Mouse (Mus musculus) CH12.LX (cell line): Measurements from ENCODE around the gene Tmem108. TPM values are rescaled to one million over a fixed set of nuclear protein-coding genes. Genes with fewer than 3 reads are reported as not detected.

ENCODE experiments used
- DNase-seq: peaks from one replicate; pipeline ENCODE4 v3.0.0-alpha.2; 2013; ENCODE audit errors: extremely low read depth
- H3K27ac ChIP-seq: 2 replicates; pipeline ENCODE4 v1.5.1; 2012; ENCODE audit warnings: low read depth, mild to moderate bottlenecking, control low read depth, moderate library complexity; ENCODE audit not compliant: insufficient read depth
- H3K27me3 ChIP-seq: replicated peaks from 2 replicates; pipeline ENCODE3; 2012; ENCODE audit warnings: inconsistent platforms
- H3K36me3 ChIP-seq, 2 experiments: replicated peaks in 1 of 2; 2 replicates each; pipeline versions ENCODE3 to v1.6.1; 2012; ENCODE audit warnings: inconsistent platforms in 1 of 2, low read length in 1 of 2, mild to moderate bottlenecking in 1 of 2, mixed read lengths in 1 of 2, moderate library complexity in 1 of 2; ENCODE audit not compliant: control insufficient read depth in 1 of 2, insufficient read depth in 1 of 2
- H3K4me1 ChIP-seq, 2 experiments: 2 replicates each; pipeline ENCODE4 v1.6.1; 2012; ENCODE audit warnings: inconsistent platforms in 1 of 2, moderate library complexity in 1 of 2; ENCODE audit not compliant: insufficient read depth in 2 of 2, control insufficient read depth in 1 of 2
- H3K4me2 ChIP-seq: 2 replicates; pipeline ENCODE4 v1.6.1; 2012; ENCODE audit warnings: low read depth, mild to moderate bottlenecking, control low read depth; ENCODE audit not compliant: poor library complexity, insufficient read depth, severe bottlenecking
- H3K4me3 ChIP-seq, 3 experiments: fragments of 150-350 bp in 1 of 3; sonication (generic) in 1 of 3; replicated peaks in 1 of 3; 2 replicates each; pipeline versions ENCODE3 to v1.5.1; 2011 to 2012; ENCODE audit warnings: low read depth in 2 of 3, low read length in 2 of 3, mild to moderate bottlenecking in 2 of 3, moderate library complexity in 2 of 3, control low read depth in 1 of 3, improper control_type of control experiment in 1 of 3, inconsistent platforms in 1 of 3, mixed read lengths in 1 of 3; ENCODE audit not compliant: poor library complexity in 1 of 3
- H3K79me2 ChIP-seq: replicated peaks from 2 replicates; pipeline ENCODE4 v1.6.1; 2012; ENCODE audit warnings: mild to moderate bottlenecking, moderate library complexity; ENCODE audit not compliant: control insufficient read depth, poor library complexity, insufficient read depth, severe bottlenecking; ENCODE audit errors: extremely low read depth
- H3K9ac ChIP-seq: 2 replicates; pipeline ENCODE4 v1.6.1; 2012; ENCODE audit warnings: low read depth, mild to moderate bottlenecking, control low read depth, moderate library complexity; ENCODE audit not compliant: insufficient read depth
- H3K9me3 ChIP-seq: replicated peaks from 2 replicates; pipeline ENCODE3; 2012; ENCODE audit warnings: low read length, inconsistent platforms, mixed read lengths
- ELF1 ChIP-seq: IDR thresholded peaks from 2 replicates; pipeline ENCODE4 v1.6.1; 2014; ENCODE audit warnings: low read depth, mild to moderate bottlenecking, inconsistent platforms, low read length, improper control_type of control experiment
- ETS1 ChIP-seq: conservative IDR thresholded peaks from 2 replicates; pipeline ENCODE4 v1.6.1; 2012; ENCODE audit warnings: low read depth, mild to moderate bottlenecking, inconsistent platforms, low read length, improper control_type of control experiment, moderate library complexity
- GABPA ChIP-seq: IDR thresholded peaks from 2 replicates; pipeline ENCODE4 v1.6.1; 2012; ENCODE audit warnings: low read depth, low read length, improper control_type of control experiment, inconsistent platforms; ENCODE audit not compliant: insufficient replicate concordance
- HCFC1 ChIP-seq: IDR thresholded peaks from 2 replicates; pipeline ENCODE4 v1.6.1; 2012; ENCODE audit warnings: low read depth, mild to moderate bottlenecking, inconsistent platforms, low read length, improper control_type of control experiment
- JUN ChIP-seq: IDR thresholded peaks from 2 replicates; pipeline ENCODE4 v1.6.1; 2011; ENCODE audit warnings: low read depth, mild to moderate bottlenecking, low read length, improper control_type of control experiment, moderate library complexity; ENCODE audit not compliant: insufficient read depth
- MAX ChIP-seq: IDR thresholded peaks from 2 replicates; pipeline ENCODE4 v1.6.1; 2011; ENCODE audit warnings: low read length, improper control_type of control experiment
- MXI1 ChIP-seq: IDR thresholded peaks from 2 replicates; pipeline ENCODE4 v1.6.1; 2011; ENCODE audit warnings: mild to moderate bottlenecking, low read depth, low read length, improper control_type of control experiment
- NRF1 ChIP-seq: IDR thresholded peaks from 2 replicates; pipeline ENCODE4 v1.6.1; 2014; ENCODE audit warnings: low read depth, mild to moderate bottlenecking, inconsistent platforms, low read length, improper control_type of control experiment, moderate library complexity
- PAX5 ChIP-seq: IDR thresholded peaks from 2 replicates; pipeline ENCODE4 v1.6.1; 2012; ENCODE audit warnings: low read length, inconsistent platforms, mixed read lengths
- POLR2A ChIP-seq: IDR thresholded peaks from 2 replicates; pipeline ENCODE4 v1.6.1; 2011; ENCODE audit warnings: low read depth, mild to moderate bottlenecking, improper control_type of control experiment, low read length
- RCOR1 ChIP-seq: conservative IDR thresholded peaks from 2 replicates; pipeline ENCODE4 v1.6.1; 2012; ENCODE audit warnings: low read depth, mild to moderate bottlenecking, inconsistent platforms, low read length, improper control_type of control experiment
- UBTF ChIP-seq: IDR thresholded peaks from 2 replicates; pipeline ENCODE4 v1.6.1; 2012; ENCODE audit warnings: low read depth, mild to moderate bottlenecking, inconsistent platforms, low read length, improper control_type of control experiment, moderate library complexity
- USF2 ChIP-seq: conservative IDR thresholded peaks from 2 replicates; pipeline ENCODE4 v1.6.1; 2011; ENCODE audit warnings: low read depth, low read length, improper control_type of control experiment
- ZKSCAN1 ChIP-seq: IDR thresholded peaks from 2 replicates; pipeline ENCODE4 v1.6.1; 2012; ENCODE audit warnings: low read depth, inconsistent platforms, low read length, improper control_type of control experiment, borderline replicate concordance
- dilution Hi-C: fragments of 300-500 bp; cut with MboI; formaldehyde crosslinking; loops from 2 replicates; pipeline ENCODE4 v1.14.3; 2020; ENCODE audit warnings: low sequenced_read_pairs; ENCODE audit not compliant: extremely low pct_unique_long_range_greater_than_20kb, extremely low pct_ligation_motif_present
- in situ Hi-C: fragments of 300-500 bp; cut with MboI; formaldehyde crosslinking; loops from 3 replicates; pipeline ENCODE4 v1.14.3; 2019; ENCODE audit warnings: low sequenced_read_pairs, low pct_ligation_motif_present, low pct_unique_long_range_greater_than_20kb, mixed read lengths
- polyA plus RNA-seq: library from polyadenylated mRNA; unstranded; fragments of >175 nt; gene quantifications from 2 replicates; pipeline ENCODE4 v1.2.1, GENCODE M21; 2012; ENCODE audit warnings: low read depth; ENCODE audit not compliant: insufficient read length
- total RNA-seq, 2 experiments: library from RNA; depleted of rRNA; stranded (reverse); fragments of 300-350 nt in 1 of 2; fragments of >200 nt in 1 of 2; gene quantifications; 2 replicates each; pipeline ENCODE4 v1.2.3; 2012 to 2014

Gene Tmem108
- total and polyA plus RNA-seq, 3 experiments: 0.04 to 0.13 (median 0.07) TPM

GRCm38 (mm10) chr9:103545729-103546128 is 215.9 kb downstream of the Tmem108 start:
- Histone ChIP-seq H3K4me2 (no peak overlapping the region), H3K9ac (no peak overlapping the region), H3K36me3 (no peaks in the 10 kb centered on the region), H3K4me3 (no peak overlapping the region), H3K79me2 (no peaks in the 10 kb centered on the region), H3K4me1 (no peaks in the 10 kb centered on the region), H3K27me3 (peaks cover 48% of the 10 kb centered on the region), H3K27ac (no peak overlapping the region), H3K9me3 (no peaks in the 10 kb centered on the region)
- no peak for DNase-seq
- in situ Hi-C loops (no loop called here), dilution Hi-C loops (no loop called here)
- no peak for TF ChIP-seq RCOR1

- Histone ChIP-seq H3K27ac (no peak overlapping the region), H3K4me2 (no peak overlapping the region), H3K36me3 (no peaks in the 10 kb centered on the region), H3K9ac (no peak overlapping the region), H3K4me1 (no peaks in the 10 kb centered on the region), H3K79me2 (no peaks in the 10 kb centered on the region), H3K9me3 (no peaks in the 10 kb centered on the region), H3K27me3 (peaks cover 51% of the 10 kb centered on the region), H3K4me3 (no peak overlapping the region)
- no peak for TF ChIP-seq USF2
- TF ChIP-seq GABPA: no peak
- TF ChIP-seq RCOR1: no peak
- no peak for TF ChIP-seq PAX5
- TF ChIP-seq NRF1: no peak
- TF ChIP-seq ZKSCAN1: no peak
- no peak for TF ChIP-seq POLR2A
- no peak for TF ChIP-seq ELF1
- no peak for TF ChIP-seq JUN
- TF ChIP-seq HCFC1: no peak
- TF ChIP-seq ETS1: no peak
- DNase-seq: no peak
- in situ Hi-C loops (no loop called here), dilution Hi-C loops (no loop called here)
These were observed 216.4 kb downstream of the Tmem108 start for GRCm38 (mm10) chr9:103545271-103545670.

- H3K36me3 ChIP-seq: no peaks in the 10 kb centered on the region
- H3K27me3 ChIP-seq: peaks cover 55% of the 10 kb centered on the region
- H3K27ac ChIP-seq: no peak overlapping the region
- DNase-seq: no peak
- H3K4me2 ChIP-seq: no peak overlapping the region
- no peak overlapping the region for H3K4me3 ChIP-seq
- TF ChIP-seq MAX: no peak
- no peak for TF ChIP-seq MXI1
- no peak for TF ChIP-seq UBTF
- TF ChIP-seq RCOR1: no peak
- in situ Hi-C loops: no loop called here
- no peaks in the 10 kb centered on the region for H3K9me3 ChIP-seq
- H3K79me2 ChIP-seq: no peaks in the 10 kb centered on the region
- H3K9ac ChIP-seq: no peak overlapping the region
- no peaks in the 10 kb centered on the region for H3K4me1 ChIP-seq
- dilution Hi-C loops: no loop called here
These were observed 217.0 kb downstream of the Tmem108 start for GRCm38 (mm10) chr9:103544599-103544998.
